Mouse (Mus musculus) heart, adult 2 months (tissue): ENCODE results near the gene Igfbp6. TPM values are rescaled to one million over a fixed set of nuclear protein-coding genes. Genes with fewer than 3 reads are reported as not detected.

ENCODE experiments used
- DNase-seq, 2 experiments: peaks; one replicate each; pipeline ENCODE4 v3.0.0; 2021
- H3K27ac ChIP-seq: fragments of 200-600 bp; 2 replicates; pipeline ENCODE4 v1.8.1; 2022
- H3K27me3 ChIP-seq: fragments of 200-500 bp; 2 replicates; pipeline ENCODE4 v1.6.1; 2012; ENCODE audit warnings: mild to moderate bottlenecking, low read length, inconsistent platforms, mixed read lengths; ENCODE audit not compliant: control insufficient read depth, insufficient read depth
- H3K36me3 ChIP-seq: fragments of 200-500 bp; 2 replicates; pipeline ENCODE4 v1.6.1; 2012; ENCODE audit warnings: low read length, inconsistent platforms; ENCODE audit not compliant: control insufficient read depth, insufficient read depth
- H3K4me1 ChIP-seq: fragments of 200-500 bp; 2 replicates; pipeline ENCODE4 v1.6.1; 2011; ENCODE audit warnings: low read length; ENCODE audit not compliant: control insufficient read depth, insufficient read depth
- H3K4me3 ChIP-seq: fragments of 200-600 bp; 2 replicates; pipeline ENCODE4 v1.8.1; 2022
- H3K79me2 ChIP-seq: fragments of 200-500 bp; replicated peaks from 2 replicates; pipeline ENCODE4 v1.6.1; 2012; ENCODE audit warnings: mild to moderate bottlenecking, inconsistent platforms, low read length, moderate library complexity, mixed read lengths; ENCODE audit not compliant: control insufficient read depth, insufficient read depth
- H3K9ac ChIP-seq: fragments of 200-500 bp; 2 replicates; pipeline ENCODE4 v1.6.1; 2012; ENCODE audit warnings: low read depth, mild to moderate bottlenecking, control low read depth, inconsistent platforms, low read length, mixed read lengths
- CTCF ChIP-seq: fragments of 200-600 bp; IDR thresholded peaks from 2 replicates; pipeline ENCODE4 v1.8.1; 2022; ENCODE audit warnings: antibody characterized with exemption, mild to moderate bottlenecking, moderate library complexity
- EP300 ChIP-seq: fragments of 200-500 bp; IDR thresholded peaks from 2 replicates; pipeline ENCODE4 v1.6.1; 2011; ENCODE audit warnings: low read depth, low read length, control low read depth; ENCODE audit not compliant: insufficient read depth
- POLR2A ChIP-seq: fragments of 200-500 bp; IDR thresholded peaks from 2 replicates; pipeline ENCODE4 v1.6.1; 2011; ENCODE audit warnings: mild to moderate bottlenecking, low read depth, low read length, control low read depth; ENCODE audit not compliant: insufficient read depth
- WGBS: fragments of 180-500 bp; shearing (Covaris S2); methylation state at CpG from one replicate; pipeline ENCODE4 v1.1.7; 2018; 5-methylcytosine and 5-hydroxymethylcytosine counted together
- intact Hi-C: fragments of 180-260 bp; cut with DNase I; formaldehyde crosslinking; loops from one replicate; pipeline ENCODE4 v1.15.1; 2025
- polyA plus RNA-seq: library from polyadenylated mRNA; depleted of rRNA; stranded (reverse); fragments of >200 nt; gene quantifications from 2 replicates; pipeline ENCODE4 v1.2.3, GENCODE M21; 2012
- total RNA-seq, 2 experiments: library from RNA; stranded (reverse); gene quantifications; 2 replicates each; pipeline ENCODE4 v1.2.3; 2021

The Igfbp6 gene
- total and polyA plus RNA-seq, 3 experiments = 28.9 to 56.1 (median 31.7) TPM

- Histone ChIP-seq H3K79me2 (no peaks in the 10 kb centered on the region), H3K27me3 (no peaks in the 10 kb centered on the region), H3K36me3 (peaks cover 31% of the 10 kb centered on the region), H3K9ac (no peak overlapping the region), H3K27ac (no peak overlapping the region), H3K4me1 (peaks cover 33% of the 10 kb centered on the region), H3K4me3 (no peak overlapping the region)
- WGBS = 51% methylated on average over 11 of the region's 11 CpGs
- no peak for TF ChIP-seq CTCF
- TF ChIP-seq EP300 = 0 out of 2 replicates have a peak, but pooled peaks have one; percentile 33
- peak; percentile 61 for TF ChIP-seq POLR2A
- peak; percentile 31 to 52 for DNase-seq
- intact Hi-C loops = loop anchor here (1.0 to 10.0 kb wide), 2 partner anchors 30 to 108 kb away; no protein-coding TSS in a partner anchor
Observed at GRCm38 (mm10) chr15:102116753-102117415, 27.3 kb upstream of the Igfbp6 start.

GRCm38 (mm10) chr15:102117461-102118443, 26.4 kb upstream of the Igfbp6 start:
- Histone ChIP-seq H3K4me3 (no peak overlapping the region), H3K9ac (no peak overlapping the region), H3K27me3 (no peaks in the 10 kb centered on the region), H3K4me1 (peaks cover 33% of the 10 kb centered on the region), H3K36me3 (peaks cover 26% of the 10 kb centered on the region), H3K27ac (peak overlapping the region; percentile 1), H3K79me2 (no peaks in the 10 kb centered on the region)
- intact Hi-C loops = loop anchor here (1.0 to 10.0 kb wide), 2 partner anchors 30 to 107 kb away; no protein-coding TSS in a partner anchor
- 36% methylated on average over 19 of the region's 19 CpGs for WGBS
- peak; percentile 61 for TF ChIP-seq EP300
- no peak for TF ChIP-seq POLR2A
- TF ChIP-seq CTCF = peak; percentile 70
- peak; percentile 51 to 63 for DNase-seq

- no peaks in the 10 kb centered on the region for H3K79me2 ChIP-seq
- peak in 1 of 2 experiments; percentile 23 for DNase-seq
- no peak overlapping the region for H3K9ac ChIP-seq
- H3K27ac ChIP-seq = no peak overlapping the region; the same call in 1 of the 2 replicates
- TF ChIP-seq EP300 (no peak), POLR2A (no peak), CTCF (no peak)
- intact Hi-C loops = loop anchor here (10.0 kb wide), 1 partner anchor 106 kb away; no protein-coding TSS in a partner anchor
- peaks cover 30% of the 10 kb centered on the region for H3K4me1 ChIP-seq
- H3K27me3 ChIP-seq = no peaks in the 10 kb centered on the region
- H3K36me3 ChIP-seq = peaks cover 18% of the 10 kb centered on the region
- H3K4me3 ChIP-seq = no peak overlapping the region
- WGBS = 92% methylated on average over 4 of the region's 4 CpGs
Observed at GRCm38 (mm10) chr15:102118591-102118990, 25.6 kb upstream of the Igfbp6 start.

GRCm38 (mm10) chr15:102119121-102119830, 24.9 kb upstream of the Igfbp6 start:
- peaks cover 30% of the 10 kb centered on the region for H3K4me1 ChIP-seq
- TF ChIP-seq EP300 (no peak), CTCF (no peak), POLR2A (no peak)
- H3K4me3 ChIP-seq = no peak overlapping the region
- DNase-seq = peak in 1 of 2 experiments; percentile 26
- H3K27me3 ChIP-seq = no peaks in the 10 kb centered on the region
- intact Hi-C loops = loop anchor here (10.0 kb wide), 1 partner anchor 106 kb away; no protein-coding TSS in a partner anchor
- peaks cover 12% of the 10 kb centered on the region for H3K36me3 ChIP-seq
- H3K27ac ChIP-seq = no peak overlapping the region; the same call in 1 of the 2 replicates
- H3K79me2 ChIP-seq = no peaks in the 10 kb centered on the region
- H3K9ac ChIP-seq = no peak overlapping the region
- 71% methylated on average over 8 of the region's 8 CpGs for WGBS

GRCm38 (mm10) chr15:102119831-102120170, 24.4 kb upstream of the Igfbp6 start:
- H3K27me3 ChIP-seq = no peaks in the 10 kb centered on the region
- peak; percentile 27 to 40 for DNase-seq
- H3K9ac ChIP-seq = no peak overlapping the region
- H3K27ac ChIP-seq = peak overlapping the region; percentile 15
- peaks cover 28% of the 10 kb centered on the region for H3K4me1 ChIP-seq
- no peaks in the 10 kb centered on the region for H3K79me2 ChIP-seq
- peaks cover 9% of the 10 kb centered on the region for H3K36me3 ChIP-seq
- intact Hi-C loops = loop anchor here (10.0 kb wide), 1 partner anchor 105 kb away; no protein-coding TSS in a partner anchor
- TF ChIP-seq EP300 = 0 out of 2 replicates have a peak, but pooled peaks have one; percentile 15
- TF ChIP-seq POLR2A = no peak
- H3K4me3 ChIP-seq = no peak overlapping the region
- 36% methylated on average over 2 of the region's 2 CpGs for WGBS
